Mouse (Mus musculus): ENCODE measurements around the gene March6.

DNA sequence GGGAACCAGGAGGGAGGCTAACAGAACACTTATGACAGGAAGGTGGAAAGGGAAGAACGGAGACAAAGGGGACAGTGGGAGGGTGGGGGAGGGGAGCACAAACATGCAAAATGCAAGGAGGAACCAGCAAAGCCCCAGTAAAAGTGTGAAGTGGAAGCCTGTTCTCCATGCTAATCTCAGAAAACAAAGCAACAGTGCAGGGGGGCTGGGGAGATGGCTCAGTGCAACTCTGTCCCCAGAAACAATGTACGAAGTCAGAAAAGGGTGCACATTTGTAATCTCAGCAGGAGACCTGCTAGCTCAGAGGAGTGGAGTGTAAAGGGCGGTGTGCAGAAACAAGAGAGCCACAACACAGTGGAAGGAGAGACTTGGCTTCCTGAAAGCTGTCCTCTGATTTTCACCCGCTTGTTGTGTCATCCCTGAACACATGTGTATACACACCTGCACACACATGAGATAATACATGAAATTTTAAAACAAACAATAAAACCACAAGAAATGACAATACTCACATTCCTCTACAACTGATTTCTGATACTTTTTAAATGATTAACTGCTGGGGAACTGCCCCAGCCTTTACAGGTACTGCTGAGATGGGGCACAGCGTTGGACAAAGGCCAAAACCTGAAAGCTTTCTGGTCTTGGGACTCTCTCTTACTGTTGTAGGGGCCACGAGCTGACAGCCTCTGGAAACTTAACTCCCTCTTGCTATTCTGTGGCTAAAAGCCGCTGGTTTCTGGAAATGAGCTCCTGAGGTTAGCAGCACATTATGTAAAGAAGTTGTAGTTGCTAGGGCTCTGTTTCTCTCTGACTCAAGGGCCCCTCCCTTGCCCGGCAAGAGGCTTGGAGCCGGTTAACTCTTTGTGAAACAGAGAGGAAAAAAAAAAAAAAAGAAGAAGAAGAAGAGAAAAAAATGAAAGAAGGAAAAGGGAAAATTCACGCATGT, 11.4 kb upstream of the March6 start:
- TF ChIP-seq POLR2A (IDR thresholded peaks at IDR 0.05; ENCODE audit: insufficient read depth, low read depth, low read length) = no peak
- no peak for TF ChIP-seq CTCF (IDR thresholded peaks at IDR 0.05; ENCODE audit: insufficient read depth, low read depth, low read length)

Measured in olfactory bulb, adult 2 months (tissue).